Mouse (Mus musculus) lung, postnatal 4 days (tissue): ENCODE measurements around the gene Vezt.

Source experiments
- DNase-seq, 2 experiments: peaks; one replicate each; pipeline ENCODE4 v3.0.0; 2021

Vezt gene

DNA sequence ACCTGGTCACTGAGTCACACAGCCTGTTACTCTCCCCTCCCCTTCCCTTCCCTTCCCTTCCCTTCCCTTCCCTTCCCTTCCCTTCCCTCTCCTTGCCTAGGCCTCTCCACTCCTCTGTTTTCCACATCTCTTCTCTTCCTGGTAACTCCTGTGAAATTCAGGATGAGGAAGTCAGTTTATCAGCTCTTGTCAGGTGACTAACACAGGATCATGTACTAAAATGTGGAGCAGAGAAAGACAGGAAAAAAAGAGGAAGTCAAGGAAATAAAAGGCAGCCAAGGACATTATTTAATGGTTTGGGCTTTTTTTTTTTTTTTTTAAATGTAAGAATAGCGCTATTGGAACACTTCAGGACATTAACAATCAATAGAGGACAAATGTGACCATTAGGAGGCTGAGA lies 126.6 kb downstream of the Vezt start:
- no peak for DNase-seq

DNA sequence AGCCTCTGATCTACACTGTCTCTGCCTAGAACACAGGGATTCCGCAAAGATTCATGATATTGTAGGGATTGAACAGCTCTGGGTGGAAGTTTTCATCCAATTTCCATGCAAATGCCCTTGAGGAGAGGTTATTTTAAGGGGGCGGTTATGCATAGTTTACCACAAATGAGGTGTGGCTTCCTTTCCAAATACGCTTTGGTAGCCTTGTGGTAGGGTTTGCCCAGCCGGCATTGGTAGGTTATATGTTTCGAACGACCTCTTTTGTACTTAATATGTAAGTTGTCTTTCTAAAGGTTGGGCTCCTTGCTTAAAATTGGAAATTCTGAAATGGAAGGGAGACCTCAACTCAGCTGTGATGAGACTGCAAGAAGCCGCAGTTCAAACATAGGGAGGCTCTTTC lies 127.1 kb downstream of the Vezt start:
- DNase-seq, result no peak

DNA sequence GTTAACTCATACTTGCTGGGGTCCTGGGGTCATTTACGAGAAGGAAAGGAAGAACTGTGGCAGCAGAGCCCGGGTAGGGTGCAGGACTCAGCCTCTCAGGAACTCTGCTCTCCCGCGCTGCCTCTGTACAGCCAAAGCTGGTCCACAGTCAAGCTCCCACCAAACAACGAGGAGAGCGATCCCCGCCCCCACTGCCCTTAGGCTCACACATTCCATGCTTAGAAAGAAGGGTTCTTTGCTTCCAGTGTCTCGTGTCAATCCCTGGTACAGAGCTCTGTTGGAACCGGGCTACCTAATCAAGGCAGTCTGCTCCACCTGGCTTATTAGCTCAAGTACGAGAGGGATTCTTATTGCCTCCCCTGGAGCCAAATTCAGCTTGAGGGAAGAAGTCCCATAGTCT lies 128.2 kb downstream of the Vezt start:
- no peak for DNase-seq

DNA sequence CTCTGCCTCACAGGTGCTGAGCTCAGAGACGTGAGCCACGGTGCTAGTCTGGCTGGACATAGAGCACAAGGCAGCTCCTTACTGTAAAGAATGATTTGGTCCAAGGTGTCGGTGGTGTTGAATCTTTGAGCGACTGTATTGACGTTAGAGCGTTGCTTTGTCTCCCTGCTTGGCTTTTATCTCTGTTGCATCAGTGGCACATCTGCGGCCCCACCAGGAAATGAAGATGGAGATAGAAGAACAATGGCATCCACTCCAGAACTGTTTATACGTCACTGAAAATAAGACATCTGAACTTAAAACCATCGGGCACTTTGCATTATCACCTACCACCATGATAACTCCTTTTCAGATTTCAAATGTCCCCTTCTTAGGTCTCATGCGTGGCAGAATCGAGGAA lies 135.7 kb downstream of the Vezt start:
- DNase-seq, result no peak

DNA sequence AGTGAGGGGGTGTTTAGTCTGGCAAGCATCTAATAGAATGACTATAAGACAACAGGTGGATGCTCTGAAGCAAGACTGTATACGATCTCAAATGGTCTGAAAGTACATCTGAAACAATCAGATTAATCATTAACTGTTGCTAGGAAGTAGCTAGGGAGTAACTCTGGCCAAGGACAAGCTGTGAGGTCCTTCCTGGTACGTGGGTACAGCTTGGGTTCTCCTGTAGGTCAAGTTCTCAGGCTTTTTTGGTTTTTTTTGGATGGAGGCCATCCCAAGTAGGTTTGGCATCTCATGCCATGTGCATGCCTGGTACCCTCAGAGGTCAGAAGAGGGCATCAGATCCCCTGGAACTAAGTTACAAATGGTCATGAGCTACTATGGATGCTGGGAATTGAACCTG lies 136.3 kb downstream of the Vezt start:
- DNase-seq, result no peak

DNA sequence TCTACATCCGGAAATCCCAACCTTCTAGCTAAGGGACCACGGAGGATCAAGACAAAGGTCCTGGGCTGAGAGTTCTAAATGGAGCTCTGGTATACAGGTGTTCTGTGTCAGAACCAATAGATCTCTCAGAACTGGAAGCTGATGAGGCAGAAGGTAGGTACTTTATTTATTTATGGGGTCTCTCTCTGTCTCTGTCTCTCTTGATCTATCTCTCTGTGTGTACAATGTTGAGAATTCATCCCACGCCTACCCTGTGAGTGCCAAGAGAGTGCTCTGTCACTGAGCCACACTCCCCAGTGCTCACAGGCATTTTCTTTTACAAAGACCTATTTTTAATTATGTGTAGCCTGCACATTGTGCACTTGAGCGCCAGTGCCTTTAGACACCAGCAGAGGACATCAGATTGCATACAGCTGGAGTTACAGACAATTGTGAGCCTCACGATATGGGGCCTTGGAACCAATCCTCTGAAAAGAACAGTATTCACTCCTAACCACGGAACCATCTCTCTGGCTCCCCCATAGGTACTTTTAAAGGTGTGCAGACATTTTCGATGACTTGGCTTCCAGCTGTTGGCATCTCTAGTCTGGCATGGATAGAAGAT lies 138.5 kb downstream of the Vezt start, which contains the start of gene Metap2:
Metap2 (minus strand) TSS at position 51 of the 604 bp plus-strand sequence.
- no peak for DNase-seq

DNA sequence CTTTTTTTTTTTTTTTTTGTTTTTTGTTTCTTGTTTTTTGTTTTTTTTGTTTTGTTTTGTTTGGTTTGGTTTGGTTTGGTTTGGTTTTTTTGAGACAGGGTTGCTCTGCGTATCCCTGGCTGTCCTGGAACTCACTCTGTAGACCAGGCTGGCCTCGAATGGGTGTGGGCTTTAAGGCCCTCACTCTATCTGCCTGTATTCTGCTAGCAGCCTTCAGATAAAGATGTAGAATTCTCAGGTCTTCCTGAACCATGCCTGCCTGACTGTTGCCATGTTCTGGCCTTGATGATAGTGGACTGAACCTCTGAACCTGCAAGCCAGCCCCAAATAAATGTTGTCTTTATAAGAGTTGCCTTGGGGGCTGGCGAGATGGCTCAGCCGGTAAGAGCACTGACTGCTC lies 143.1 kb downstream of the Vezt start:
- DNase-seq, result no peak

DNA sequence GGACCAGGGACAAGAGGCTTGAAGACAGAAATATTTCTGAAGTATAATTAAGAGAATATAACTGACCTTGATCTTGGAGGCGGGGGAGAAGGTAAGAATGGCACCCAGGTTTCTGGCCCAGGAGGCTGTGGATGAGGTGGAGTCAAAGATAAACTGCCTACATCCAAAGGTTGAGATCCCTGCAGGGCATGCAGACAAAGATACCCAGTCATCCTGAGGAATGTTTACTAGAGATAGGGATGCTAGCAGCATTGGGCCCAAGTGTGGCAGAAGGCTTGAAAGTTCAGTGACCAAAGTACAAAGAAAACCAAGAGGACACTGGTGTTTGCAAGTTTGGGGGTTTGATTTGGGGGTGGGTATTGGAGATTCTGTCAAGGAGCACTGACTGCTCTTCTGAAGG lies 144.6 kb downstream of the Vezt start:
- DNase-seq, result no peak

DNA sequence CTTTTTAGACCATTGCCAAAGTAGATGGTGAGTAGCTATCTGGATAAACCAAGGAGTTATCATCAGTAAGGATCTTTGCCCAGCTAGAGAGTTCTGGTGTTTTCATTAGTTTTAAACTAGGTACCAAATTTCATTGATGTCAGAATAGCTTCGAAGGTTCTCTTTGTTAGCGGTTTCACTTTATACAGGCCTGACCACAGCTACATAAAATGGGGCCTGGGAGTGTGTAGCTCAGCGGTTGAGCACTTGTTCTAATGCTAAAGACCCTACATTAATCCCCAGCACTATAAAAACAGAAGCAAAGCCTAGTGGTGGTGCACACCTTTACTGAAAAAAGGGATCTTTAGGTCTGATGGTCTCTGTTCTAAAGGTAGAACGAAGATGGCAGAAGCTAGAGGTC lies 145.1 kb downstream of the Vezt start:
- no peak for DNase-seq

DNA sequence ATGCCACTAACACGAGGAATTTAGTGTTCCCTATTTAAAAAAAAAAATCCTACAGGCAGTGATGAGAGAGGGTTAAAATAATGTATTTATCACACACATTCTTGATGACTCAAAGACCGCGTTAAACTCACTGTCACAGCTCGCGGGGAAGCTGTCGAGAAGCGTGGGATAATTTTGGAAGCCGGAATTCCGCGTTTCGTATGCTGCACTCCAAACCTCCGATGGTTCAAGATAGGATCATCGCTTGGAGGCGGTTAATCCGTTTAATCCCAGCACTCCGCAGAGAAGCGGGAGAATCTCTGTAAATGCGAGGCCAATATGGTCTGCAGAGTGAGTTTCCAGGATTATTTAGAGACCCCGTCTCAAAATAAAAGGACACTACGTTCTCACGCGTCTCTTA lies 145.6 kb downstream of the Vezt start:
- no peak for DNase-seq

DNA sequence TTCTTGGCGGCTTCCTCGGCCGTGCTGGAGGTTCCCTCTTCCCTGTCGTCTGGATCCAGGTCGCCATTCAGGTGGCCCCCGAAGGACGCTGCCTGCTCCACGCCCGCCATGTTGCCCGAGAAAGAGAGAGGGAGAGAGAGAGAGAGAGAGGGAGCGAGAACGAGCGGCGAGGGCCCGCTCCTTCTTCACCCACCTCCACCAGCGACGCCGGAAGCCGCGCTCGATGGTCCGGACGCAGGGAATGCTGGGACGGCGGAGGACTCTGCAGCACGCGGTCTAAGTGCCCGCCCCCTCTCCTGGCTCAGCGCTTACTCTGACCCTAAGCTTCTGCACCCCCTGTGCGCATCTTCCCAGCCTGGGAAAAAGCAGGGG lies 146.1 kb downstream of the Vezt start:
- DNase-seq, result peak; percentile 89 to 91
